Mouse (Mus musculus) brain, embryonic 14.5 days (tissue): ENCODE measurements around the gene Aig1.

Source experiments
- CTCF ChIP-seq: fragments of 200-500 bp; IDR thresholded peaks from 2 replicates; pipeline ENCODE4 v1.5.1; 2012; ENCODE audit warnings: inconsistent platforms, mild to moderate bottlenecking, moderate library complexity, borderline replicate concordance; ENCODE audit not compliant: insufficient read depth, insufficient read length; ENCODE audit errors: extremely low read depth
- POLR2A ChIP-seq: fragments of 200-500 bp; IDR thresholded peaks from 2 replicates; pipeline ENCODE4 v1.6.1; 2012; ENCODE audit warnings: mild to moderate bottlenecking, inconsistent platforms, borderline replicate concordance; ENCODE audit not compliant: poor library complexity, insufficient read depth, insufficient read length, severe bottlenecking; ENCODE audit errors: extremely low read depth

GRCm38 (mm10) chr10:13663476-13663875, 205.3 kb downstream of the Aig1 start:
- no peak for TF ChIP-seq CTCF
- TF ChIP-seq POLR2A = no peak
